Mouse (Mus musculus) small intestine, adult 2 months (tissue): ENCODE measurements around the gene Mtfr1l.

Experiments
- CTCF ChIP-seq: fragments of 200-500 bp; IDR thresholded peaks from 2 replicates; pipeline ENCODE4 v1.5.1; 2012; ENCODE audit warnings: low read depth, mild to moderate bottlenecking, control low read depth, inconsistent platforms, low read length, moderate library complexity, mixed read lengths; ENCODE audit not compliant: insufficient replicate concordance, insufficient read length; ENCODE audit errors: extremely low read depth
- POLR2A ChIP-seq: fragments of 200-500 bp; IDR thresholded peaks from 2 replicates; pipeline ENCODE4 v1.6.1; 2012; ENCODE audit warnings: low read depth, mild to moderate bottlenecking, control low read depth, inconsistent platforms, low read length, moderate library complexity

GRCm38 (mm10) chr4:134578407-134578806 is 43.2 kb upstream of the Mtfr1l start:
- TF ChIP-seq POLR2A (no peak), CTCF (no peak)
